Mouse (Mus musculus): ENCODE results near the gene Gm4064. TPM values are rescaled to one million over a fixed set of nuclear protein-coding genes. Genes with fewer than 3 reads are reported as not detected.
"Not testable (repeated sequence)": the region's sequence is repeated elsewhere in the genome, so short reads cannot be mapped to it uniquely, and the experiment has no call there.

Gm4064 gene
- not detected for total RNA-seq (2022)

DNA sequence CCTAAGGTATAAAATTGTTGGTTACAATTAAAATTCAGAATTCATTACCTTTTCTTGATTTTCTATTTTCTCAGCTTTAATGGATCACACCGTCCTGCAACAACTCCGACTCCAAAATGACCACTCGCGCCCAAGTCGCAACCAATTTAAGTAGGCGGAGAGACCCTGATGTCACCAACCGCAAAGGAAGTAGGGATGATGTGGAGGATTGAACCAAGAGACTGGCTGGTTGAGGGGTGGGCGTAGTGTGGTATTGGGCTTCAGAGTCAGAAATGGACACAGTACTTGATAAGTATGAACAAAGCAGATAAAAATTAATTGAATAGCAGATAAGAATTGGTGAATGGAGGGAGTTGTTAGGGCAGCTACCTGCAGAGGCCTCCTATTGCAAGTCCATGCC lies at the start of gene Gm4064:
Gene Gm4064 (minus strand): TSS at position 101 of the 400 bp plus-strand sequence.
- DNase-seq (ENCODE audit: low spot score in 2 of 2): not testable (repeated sequence)

DNA sequence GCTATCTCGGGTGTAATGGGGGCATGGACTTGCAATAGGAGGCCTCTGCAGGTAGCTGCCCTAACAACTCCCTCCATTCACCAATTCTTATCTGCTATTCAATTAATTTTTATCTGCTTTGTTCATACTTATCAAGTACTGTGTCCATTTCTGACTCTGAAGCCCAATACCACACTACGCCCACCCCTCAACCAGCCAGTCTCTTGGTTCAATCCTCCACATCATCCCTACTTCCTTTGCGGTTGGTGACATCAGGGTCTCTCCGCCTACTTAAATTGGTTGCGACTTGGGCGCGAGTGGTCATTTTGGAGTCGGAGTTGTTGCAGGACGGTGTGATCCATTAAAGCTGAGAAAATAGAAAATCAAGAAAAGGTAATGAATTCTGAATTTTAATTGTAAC lies 34.4 kb upstream of the Gm4064 start, which contains the start of the genes Rbmy and Gm10256:
Gene Rbmy (plus strand): TSS at position 301 of the 400 bp plus-strand sequence.
Gene Gm10256 (plus strand): TSS at position 320 of the 400 bp plus-strand sequence.
- not testable (repeated sequence) for DNase-seq (ENCODE audit: low spot score in 2 of 2)

Other genes starting within 250 kb of the Gm4064 start
- gene H2al2c, start 197.1 kb downstream of the Gm4064 start, total RNA-seq (2022): not detected
- not detected for gene Sry, start 132.5 kb downstream of the Gm4064 start, total RNA-seq (2022)
- gene H2al2b, start 75.5 kb downstream of the Gm4064 start, total RNA-seq (2022): not detected
- not detected for gene Rbmy, start 34.5 kb upstream of the Gm4064 start, total RNA-seq (2022)
- gene Gm10256, start 34.5 kb upstream of the Gm4064 start, total RNA-seq (2022): not detected
- gene Gm10352, start 104.8 kb upstream of the Gm4064 start, total RNA-seq (2022): not detected
- not detected for gene Gm29289, start 136.4 kb upstream of the Gm4064 start, total RNA-seq (2022)